Mouse (Mus musculus) hindbrain, postnatal 0 days (tissue): ENCODE measurements around the gene Vps11. TPM values are rescaled to one million over a fixed set of nuclear protein-coding genes. Genes with fewer than 3 reads are reported as not detected.
"Not testable (repeated sequence)": the region's sequence is repeated elsewhere in the genome, so short reads cannot be mapped to it uniquely, and the experiment has no call there.

ENCODE experiments used
- ATAC-seq: fragments of 200-750 bp; cut with Nextera tagmentation; 2 replicates; pipeline ENCODE4 v1.8.0; 2017; ENCODE audit warnings: mild to moderate bottlenecking, moderate TSS enrichment, moderate library complexity
- DNase-seq: peaks from one replicate; pipeline ENCODE4 v3.0.0-alpha.2; 2015; ENCODE audit warnings: low spot score
- H3K27ac ChIP-seq: fragments of 300-500 bp; sonication (generic); 2 replicates; pipeline ENCODE4 v1.5.1; 2014; ENCODE audit warnings: mild to moderate bottlenecking
- H3K27me3 ChIP-seq: fragments of 300-500 bp; sonication (generic); 2 replicates; pipeline ENCODE4 v1.6.1; 2014; ENCODE audit warnings: low read length, mixed read lengths; ENCODE audit not compliant: insufficient read depth
- H3K36me3 ChIP-seq: fragments of 300-500 bp; sonication (generic); 2 replicates; pipeline ENCODE4 v1.6.1; 2014; ENCODE audit warnings: low read length, mixed read lengths; ENCODE audit not compliant: insufficient read depth
- H3K4me1 ChIP-seq: fragments of 300-500 bp; sonication (generic); 2 replicates; pipeline ENCODE4 v1.6.1; 2014; ENCODE audit warnings: antibody characterized with exemption, low read length, mixed read lengths; ENCODE audit not compliant: insufficient read depth
- H3K4me2 ChIP-seq: fragments of 300-500 bp; sonication (generic); 2 replicates; pipeline ENCODE4 v1.6.1; 2014; ENCODE audit warnings: low read depth, mild to moderate bottlenecking, low read length, moderate library complexity, mixed read lengths
- H3K4me3 ChIP-seq: fragments of 300-500 bp; sonication (generic); 2 replicates; pipeline ENCODE4 v1.5.1; 2014; ENCODE audit warnings: low read length
- H3K9ac ChIP-seq: fragments of 300-500 bp; sonication (generic); replicated peaks from 2 replicates; pipeline ENCODE4 v1.6.1; 2014; ENCODE audit warnings: mild to moderate bottlenecking, low read length, moderate library complexity, mixed read lengths
- H3K9me3 ChIP-seq: fragments of 300-500 bp; sonication (generic); 2 replicates; pipeline ENCODE4 v1.6.1; 2016; ENCODE audit warnings: low read length, mixed read lengths
- CTCF ChIP-seq: IDR thresholded peaks from 2 replicates; pipeline ENCODE4 v1.5.1; 2016; ENCODE audit warnings: antibody characterized with exemption, control low read depth, low read depth
- WGBS: fragments of 180-500 bp; shearing (Covaris S2); extraction: QIAGEN DNeasy Blood & Tissue Kit; methylation state at CpG from one replicate; pipeline ENCODE4 v1.1.7; 2014; 5-methylcytosine and 5-hydroxymethylcytosine counted together
- polyA plus RNA-seq: library from polyadenylated mRNA; unstranded; fragments of >200 nt; fragmentation: Nextera tagmentation; extraction: Ambion mirVana; gene quantifications from 2 replicates; pipeline ENCODE4 v1.2.1, GENCODE M21; 2015
- total RNA-seq: library from RNA; depleted of rRNA; stranded (reverse); fragments of >200 nt; gene quantifications from 2 replicates; pipeline ENCODE4 v1.2.3, GENCODE M21; 2014; rRNA removed

Gene Vps11
- total RNA-seq (41.6 and 53.2 TPM in 2 replicates), polyA plus RNA-seq (39.3 and 39.9 TPM in 2 replicates)

DNA sequence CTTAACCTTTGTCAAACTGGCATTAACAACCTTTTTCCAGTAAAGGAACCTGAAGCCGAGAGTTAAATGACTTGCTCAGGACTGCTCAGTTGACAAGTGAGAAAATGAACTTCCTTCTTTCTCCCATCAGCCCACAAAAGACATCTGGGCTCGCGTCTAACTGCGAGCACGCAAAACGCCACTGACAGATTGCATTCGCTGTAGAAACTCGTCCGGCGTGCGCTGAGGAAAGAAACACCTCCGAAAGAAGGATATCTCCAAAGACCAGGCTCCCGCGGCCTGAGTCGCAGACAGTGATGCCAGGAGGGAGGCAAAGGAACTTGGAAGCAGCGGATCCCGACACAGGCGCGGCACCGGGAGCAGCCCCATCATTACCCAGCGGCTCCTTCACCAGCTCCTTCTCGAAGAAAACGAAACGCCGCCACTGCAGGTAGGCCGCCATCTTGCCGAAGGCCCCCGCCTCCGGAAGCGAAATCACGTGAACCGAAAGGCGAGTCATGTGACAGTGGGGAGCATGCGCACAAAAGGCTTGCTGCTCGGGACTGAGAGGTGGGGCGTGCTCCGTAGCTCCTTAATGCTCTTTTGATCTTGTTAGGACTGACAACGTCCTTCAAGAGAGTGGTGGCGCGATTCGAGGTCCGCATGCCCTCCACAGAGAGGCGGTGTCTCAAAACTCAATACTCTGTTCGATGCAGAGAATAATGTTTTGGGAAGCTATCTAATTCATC lies at the start of gene Vps11:
Gene Vps11, minus strand, starts transcription at position 481 of the 728 bp plus-strand sequence.
- ATAC-seq, result peak; percentile 94
- Histone ChIP-seq H3K9ac (peak within 1 kb of the TSS; percentile 53), H3K27ac (peak within 1 kb of the TSS; percentile 67), H3K4me2 (peak within 1 kb of the TSS; percentile 74), H3K4me3 (peak within 1 kb of the TSS; percentile 50), H3K9me3 (no peaks in the 10 kb centered on the region), H3K4me1 (peaks cover 6% of the 10 kb centered on the region; the same call in 1 of the 2 replicates), H3K36me3 (peaks cover 22% of the 10 kb centered on the region; the same call in 1 of the 2 replicates), H3K27me3 (no peaks in the 10 kb centered on the region)
- WGBS, result under 1% methylated on average over 44 of the region's 44 CpGs
- DNase-seq, result peak; percentile 98
- peak; percentile 25; the same call in 1 of the 2 replicates for TF ChIP-seq CTCF

DNA sequence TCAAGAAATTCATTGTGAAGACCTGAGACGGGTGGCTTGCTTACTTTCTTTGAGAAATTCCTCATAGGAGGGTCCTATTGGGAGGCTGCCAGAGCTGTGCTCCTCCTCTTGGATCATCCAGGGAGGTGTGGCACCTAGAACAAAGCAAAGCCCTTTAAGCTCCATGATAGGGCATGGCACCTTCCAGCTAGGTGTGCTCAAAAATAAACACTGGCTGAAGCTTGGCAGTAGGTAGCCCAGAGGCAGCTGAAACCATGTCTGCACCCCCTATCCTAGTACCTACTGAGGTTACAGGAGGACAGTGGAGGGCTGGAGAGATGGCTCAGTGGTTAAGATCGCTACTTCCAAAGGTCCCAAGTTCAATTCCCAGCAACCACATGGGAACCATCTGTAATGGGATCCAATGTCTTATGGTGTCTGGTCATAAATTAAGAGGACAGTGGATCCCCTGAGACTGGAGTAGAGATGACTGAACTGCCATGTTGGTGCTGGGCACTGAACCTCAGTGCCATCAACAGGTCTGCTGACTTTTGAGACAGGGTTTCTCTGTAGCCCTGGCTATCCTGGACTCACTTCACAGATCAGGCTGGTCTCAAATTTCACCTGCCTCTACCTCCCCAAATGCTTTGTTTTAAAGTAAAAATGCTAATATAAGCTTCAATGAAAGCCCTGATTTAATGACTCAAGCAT lies 49.3 kb upstream of the Vps11 start:
- no peak for TF ChIP-seq CTCF
- no peaks in the 10 kb centered on the region for H3K9me3 ChIP-seq
- no peak overlapping the region for H3K4me2 ChIP-seq
- H3K36me3 ChIP-seq, result peaks cover 48% of the 10 kb centered on the region
- no peaks in the 10 kb centered on the region for H3K27me3 ChIP-seq
- 82% methylated on average over 2 of the region's 2 CpGs for WGBS
- H3K27ac ChIP-seq, result no peak overlapping the region
- ATAC-seq, result no peak
- H3K4me3 ChIP-seq, result no peak overlapping the region
- no peak overlapping the region for H3K9ac ChIP-seq
- no peaks in the 10 kb centered on the region for H3K4me1 ChIP-seq
- no peak for DNase-seq

DNA sequence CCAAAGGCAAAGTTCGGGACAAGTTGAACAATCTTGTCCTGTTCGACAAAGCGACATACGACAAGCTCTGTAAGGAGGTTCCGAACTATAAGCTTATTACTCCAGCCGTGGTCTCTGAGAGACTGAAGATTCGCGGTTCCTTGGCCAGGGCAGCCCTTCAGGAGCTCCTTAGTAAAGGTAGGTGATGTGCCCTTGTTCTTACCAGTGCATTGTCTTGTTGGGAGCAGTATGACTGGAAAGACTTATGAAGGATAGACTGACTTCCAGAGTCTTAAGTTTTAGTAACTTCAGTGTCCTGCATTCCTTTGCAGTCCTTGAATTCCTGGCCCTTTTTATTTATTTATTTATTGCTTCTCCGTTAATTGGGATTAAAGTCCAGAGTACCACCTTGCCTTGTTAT lies 47.2 kb upstream of the Vps11 start:
- H3K9ac ChIP-seq, H3K27ac ChIP-seq, H3K9me3 ChIP-seq, DNase-seq, H3K27me3 ChIP-seq, ATAC-seq, H3K4me1 ChIP-seq: not testable (repeated sequence)
- peak overlapping the region; percentile 64 for H3K4me2 ChIP-seq
- 80% methylated on average over 9 of the region's 9 CpGs for WGBS
- H3K4me3 ChIP-seq, result peak overlapping the region; percentile 80
- peaks cover 60% of the 10 kb centered on the region for H3K36me3 ChIP-seq

DNA sequence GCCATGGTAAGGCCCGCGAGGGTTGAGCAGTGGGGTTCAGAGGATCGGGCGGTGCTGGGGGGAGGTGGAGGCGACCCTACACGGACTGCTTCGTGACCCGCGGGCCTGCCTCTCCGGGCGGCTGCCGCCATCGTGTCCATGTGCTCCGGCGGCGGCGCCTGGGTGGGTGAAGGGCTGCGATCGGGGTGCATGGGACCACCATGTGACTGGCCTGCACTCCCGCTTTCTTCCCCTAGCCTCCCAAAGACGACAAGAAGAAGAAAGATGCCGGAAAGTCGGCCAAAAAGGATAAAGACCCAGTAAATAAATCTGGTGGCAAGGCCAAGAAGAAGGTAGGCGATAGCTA lies 46.3 kb upstream of the Vps11 start:
- Histone ChIP-seq H3K9me3 (no peaks in the 10 kb centered on the region), H3K4me3 (peak overlapping the region; percentile 80), H3K27me3 (no peaks in the 10 kb centered on the region), H3K4me1 (no peaks in the 10 kb centered on the region; the same call in 1 of the 2 replicates), H3K27ac (peak overlapping the region; percentile 96), H3K4me2 (peak overlapping the region; percentile 64), H3K36me3 (peaks cover 57% of the 10 kb centered on the region), H3K9ac (peak overlapping the region; percentile 83)
- WGBS, result under 1% methylated on average over 24 of the region's 24 CpGs
- DNase-seq, result no peak
- TF ChIP-seq CTCF, result no peak
- ATAC-seq, result peak; percentile 53; the same call in 1 of the 2 replicates

DNA sequence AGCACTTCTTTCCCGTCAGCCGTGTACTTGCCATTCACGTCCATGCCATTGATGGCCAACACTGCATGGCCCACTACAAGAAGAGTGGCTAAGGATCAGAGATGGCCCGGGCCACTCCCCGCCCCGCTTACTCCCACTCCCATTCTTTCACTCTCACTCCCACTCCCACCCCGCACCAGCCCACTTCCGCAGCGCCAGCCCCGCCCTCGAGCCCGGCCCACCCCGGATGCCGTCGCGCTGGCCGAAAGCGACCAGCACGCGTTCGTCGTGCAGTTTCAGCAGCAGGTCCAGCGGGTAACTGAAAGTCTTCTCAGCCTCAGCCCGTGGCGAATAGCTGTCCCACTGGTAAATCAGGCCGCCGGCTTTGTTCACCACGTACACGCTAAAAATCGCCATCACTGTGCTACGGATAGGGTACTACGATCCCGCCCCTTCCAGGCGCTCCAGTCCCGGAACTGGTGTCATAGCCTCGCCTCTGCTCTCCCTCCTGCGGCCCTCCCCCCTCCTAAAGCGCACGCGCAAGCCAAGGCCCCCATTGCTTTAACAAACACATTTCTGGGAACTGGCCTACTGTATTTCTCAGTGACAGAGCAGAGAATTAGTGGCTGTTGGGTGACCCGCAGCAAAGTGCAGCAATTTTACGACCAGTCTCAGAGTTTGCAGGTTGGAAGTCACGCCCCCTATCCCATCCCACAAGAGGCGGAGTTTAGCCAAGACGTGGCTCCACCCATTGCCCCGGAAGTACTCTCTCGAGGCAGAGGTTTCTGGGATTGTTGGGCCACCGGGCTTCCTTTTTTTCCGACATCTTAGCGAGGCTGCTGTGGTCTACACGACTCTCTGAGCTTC lies 45.7 kb upstream of the Vps11 start, which contains the start of the genes Rps25 and Trappc4:
Gene Rps25, plus strand, starts transcription at position 234 of the 846 bp plus-strand sequence.
Gene Trappc4, minus strand, starts transcription at position 695 of the 846 bp plus-strand sequence.
- peaks cover 57% of the 10 kb centered on the region for H3K36me3 ChIP-seq
- peak within 1 kb of the TSS; percentile 64 for H3K4me2 ChIP-seq
- H3K27ac ChIP-seq, result peak within 1 kb of the TSS; percentile 96
- peak within 1 kb of the TSS; percentile 80 for H3K4me3 ChIP-seq
- under 1% methylated on average over 51 of the region's 51 CpGs for WGBS
- ATAC-seq (peak; percentile 98), DNase-seq (peak; percentile 98)
- no peaks in the 10 kb centered on the region; the same call in 1 of the 2 replicates for H3K4me1 ChIP-seq
- TF ChIP-seq CTCF, result peak; percentile 7; the same call in 1 of the 2 replicates
- no peaks in the 10 kb centered on the region for H3K9me3 ChIP-seq
- H3K9ac ChIP-seq, result peak within 1 kb of the TSS; percentile 83
- no peaks in the 10 kb centered on the region for H3K27me3 ChIP-seq

DNA sequence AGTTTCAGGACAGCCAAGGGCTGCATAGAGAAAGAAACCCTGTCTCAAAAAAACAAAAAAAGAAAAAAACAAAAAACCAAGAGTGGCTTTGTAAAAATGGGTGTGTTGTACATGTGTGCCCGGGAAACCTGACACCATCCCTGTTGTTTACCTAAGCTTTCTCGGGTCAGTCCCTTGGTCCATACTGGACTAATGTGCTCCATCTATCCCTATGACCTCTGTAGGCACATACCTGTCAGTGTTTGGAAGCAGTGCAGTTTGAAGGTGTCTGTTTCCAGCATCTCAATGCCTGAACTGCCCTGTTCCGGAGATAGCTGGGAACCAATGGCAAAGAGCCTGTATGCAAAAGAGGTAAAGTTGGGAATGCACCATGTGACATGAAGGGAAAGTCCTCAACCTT lies 43.5 kb upstream of the Vps11 start:
- ATAC-seq (no peak), DNase-seq (no peak)
- no peak overlapping the region for H3K4me2 ChIP-seq
- no peak overlapping the region for H3K9ac ChIP-seq
- H3K27ac ChIP-seq, result no peak overlapping the region
- no peak for TF ChIP-seq CTCF
- peaks cover 56% of the 10 kb centered on the region for H3K36me3 ChIP-seq
- 83% methylated on average over 3 of the region's 3 CpGs for WGBS
- H3K4me1 ChIP-seq, result no peaks in the 10 kb centered on the region; the same call in 1 of the 2 replicates
- H3K27me3 ChIP-seq, result no peaks in the 10 kb centered on the region
- H3K9me3 ChIP-seq, result no peaks in the 10 kb centered on the region
- no peak overlapping the region for H3K4me3 ChIP-seq
